Mouse (Mus musculus) forebrain, embryonic 15.5 days (tissue): Measurements from ENCODE around the gene C1qtnf1. TPM values are rescaled to one million over a fixed set of nuclear protein-coding genes. Genes with fewer than 3 reads are reported as not detected.

Experiments used
- ATAC-seq: fragments of 200-750 bp; cut with Nextera tagmentation; replicated peaks from 2 replicates; pipeline ENCODE4 v1.8.0; 2017; ENCODE audit warnings: mild to moderate bottlenecking, moderate TSS enrichment, moderate library complexity
- H3K27ac ChIP-seq: fragments of 300-500 bp; sonication (generic); replicated peaks from 2 replicates; pipeline ENCODE4 v1.5.1; 2015; ENCODE audit warnings: mild to moderate bottlenecking, inconsistent platforms
- H3K27me3 ChIP-seq: fragments of 300-500 bp; sonication (generic); 2 replicates; pipeline ENCODE4 v1.6.1; 2015; ENCODE audit warnings: inconsistent platforms
- H3K36me3 ChIP-seq: fragments of 300-500 bp; sonication (generic); 2 replicates; pipeline ENCODE4 v1.6.1; 2015; ENCODE audit warnings: mild to moderate bottlenecking, inconsistent platforms
- H3K4me1 ChIP-seq: fragments of 300-500 bp; sonication (generic); 2 replicates; pipeline ENCODE4 v1.6.1; 2015; ENCODE audit warnings: inconsistent platforms
- H3K4me2 ChIP-seq: fragments of 300-500 bp; sonication (generic); replicated peaks from 2 replicates; pipeline ENCODE4 v1.6.1; 2015; ENCODE audit warnings: mild to moderate bottlenecking, inconsistent platforms
- H3K4me3 ChIP-seq: fragments of 300-500 bp; sonication (generic); 2 replicates; pipeline ENCODE4 v1.5.1; 2015; ENCODE audit warnings: mild to moderate bottlenecking, inconsistent platforms
- H3K9ac ChIP-seq: fragments of 300-500 bp; sonication (generic); replicated peaks from 2 replicates; pipeline ENCODE4 v1.6.1; 2015; ENCODE audit warnings: mild to moderate bottlenecking, inconsistent platforms
- H3K9me3 ChIP-seq: fragments of 300-500 bp; sonication (generic); 2 replicates; pipeline ENCODE4 v1.6.1; 2016; ENCODE audit warnings: inconsistent platforms
- WGBS: fragments of 180-500 bp; shearing (Covaris S2); methylation state at CpG from one replicate; pipeline ENCODE4 v1.1.7; 2015; ENCODE audit warnings: mixed read lengths; 5-methylcytosine and 5-hydroxymethylcytosine counted together
- polyA plus RNA-seq: library from polyadenylated mRNA; unstranded; fragments of >200 nt; fragmentation: Nextera tagmentation; extraction: Ambion mirVana; gene quantifications from 2 replicates; pipeline ENCODE4 v1.2.1, GENCODE M21; 2015

The C1qtnf1 gene
- polyA plus RNA-seq, 1 experiment from 2014 or later: 3.4 TPM

GRCm38 (mm10) chr11:118467441-118468035, 39.5 kb downstream of the C1qtnf1 start:
- peaks cover 7% of the 10 kb centered on the region for H3K4me1 ChIP-seq
- WGBS: 45% methylated on average over 11 of the region's 11 CpGs
- H3K4me2 ChIP-seq: no peak overlapping the region
- H3K9ac ChIP-seq: no peak overlapping the region
- no peak for ATAC-seq
- H3K9me3 ChIP-seq: no peaks in the 10 kb centered on the region
- H3K4me3 ChIP-seq: no peak overlapping the region
- H3K27me3 ChIP-seq: no peaks in the 10 kb centered on the region
- no peaks in the 10 kb centered on the region for H3K36me3 ChIP-seq
- no peak overlapping the region for H3K27ac ChIP-seq

- 84% methylated on average over 10 of the region's 10 CpGs for WGBS
- ATAC-seq: no peak
Observed at GRCm38 (mm10) chr11:118469509-118470160, 41.6 kb downstream of the C1qtnf1 start.

DNA sequence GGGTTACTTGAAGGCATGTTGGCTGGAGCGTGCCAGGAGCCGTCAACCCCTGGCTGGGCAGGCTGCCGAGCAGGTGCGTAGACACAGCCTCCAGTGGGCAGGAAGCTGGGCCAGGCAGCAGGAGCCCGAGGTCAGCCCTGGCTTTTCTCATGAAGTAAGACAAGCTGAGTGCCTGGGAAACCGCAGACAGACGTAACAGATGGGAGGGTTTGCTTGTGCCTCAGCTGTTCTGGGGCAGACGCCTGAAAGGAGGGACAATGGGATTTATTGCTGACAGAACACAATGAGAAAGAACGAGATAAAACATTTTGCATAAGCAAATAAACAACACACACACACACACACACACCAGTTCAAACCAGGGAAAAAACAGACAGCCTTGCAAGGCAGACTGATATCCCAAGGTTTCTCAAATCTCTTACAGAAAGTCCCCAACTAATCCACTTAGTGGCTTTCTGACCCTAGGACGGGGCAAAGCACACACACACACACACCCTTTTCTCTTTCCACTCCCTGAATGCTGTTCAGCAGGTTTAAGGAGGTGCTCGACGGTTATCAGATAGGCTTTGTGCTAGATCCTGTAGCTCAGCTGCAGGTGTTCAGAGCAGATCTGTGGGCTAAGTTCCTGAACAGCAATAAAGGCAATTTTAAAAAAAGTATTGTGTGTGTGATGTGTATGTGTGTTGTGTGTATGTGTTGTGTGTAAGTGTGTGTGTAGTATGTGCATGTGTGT, 42.4 kb downstream of the C1qtnf1 start:
- H3K9ac ChIP-seq: no peak overlapping the region
- H3K36me3 ChIP-seq: no peaks in the 10 kb centered on the region
- no peaks in the 10 kb centered on the region for H3K27me3 ChIP-seq
- peaks cover 7% of the 10 kb centered on the region for H3K4me1 ChIP-seq
- 0 out of 2 replicates have a peak, but pooled peaks have one; percentile 19 for ATAC-seq
- no peak overlapping the region for H3K4me2 ChIP-seq
- H3K27ac ChIP-seq: no peak overlapping the region
- WGBS: 20% methylated on average over 12 of the region's 12 CpGs
- H3K4me3 ChIP-seq: no peak overlapping the region
- H3K9me3 ChIP-seq: no peaks in the 10 kb centered on the region

More at GRCm38 (mm10) chr11:118469509-118470160, 41.6 kb downstream of the C1qtnf1 start:
- Histone ChIP-seq H3K27me3 (no peaks in the 10 kb centered on the region), H3K9me3 (no peaks in the 10 kb centered on the region), H3K4me1 (peaks cover 7% of the 10 kb centered on the region), H3K36me3 (no peaks in the 10 kb centered on the region), H3K4me2 (no peak overlapping the region), H3K9ac (no peak overlapping the region), H3K4me3 (no peak overlapping the region), H3K27ac (no peak overlapping the region)

DNA sequence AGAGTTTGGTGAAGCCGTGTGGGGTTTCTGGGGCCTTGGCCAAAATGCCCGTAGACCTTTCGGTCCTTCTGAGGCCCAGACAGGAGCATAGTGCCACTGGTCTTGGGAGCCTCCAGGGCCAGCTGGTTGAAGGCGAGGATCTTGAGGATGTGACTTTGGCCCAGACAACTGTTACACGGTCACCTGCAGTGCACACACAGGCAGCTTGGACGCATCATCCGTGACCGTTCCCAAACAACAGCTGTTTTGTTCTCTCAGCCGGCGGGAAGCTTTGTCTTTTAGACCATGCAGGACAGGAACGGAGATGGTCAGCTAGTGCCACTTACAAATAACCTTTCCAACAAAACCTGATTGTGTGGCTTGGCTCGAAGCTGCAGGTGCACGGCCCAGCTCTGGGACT, 43.7 kb downstream of the C1qtnf1 start:
- Histone ChIP-seq H3K27me3 (no peaks in the 10 kb centered on the region), H3K4me2 (no peak overlapping the region), H3K9ac (no peak overlapping the region), H3K36me3 (no peaks in the 10 kb centered on the region), H3K4me3 (no peak overlapping the region), H3K27ac (no peak overlapping the region), H3K4me1 (peaks cover 10% of the 10 kb centered on the region), H3K9me3 (no peaks in the 10 kb centered on the region)
- WGBS: 82% methylated on average over 13 of the region's 13 CpGs
- ATAC-seq: no peak

GRCm38 (mm10) chr11:118473161-118473560, 45.2 kb downstream of the C1qtnf1 start:
- Histone ChIP-seq H3K4me2 (no peak overlapping the region), H3K4me3 (no peak overlapping the region), H3K9ac (no peak overlapping the region), H3K36me3 (no peaks in the 10 kb centered on the region), H3K9me3 (no peaks in the 10 kb centered on the region), H3K27me3 (no peaks in the 10 kb centered on the region), H3K27ac (no peak overlapping the region), H3K4me1 (peaks cover 19% of the 10 kb centered on the region)
- WGBS: 95% methylated on average over 1 of the region's 1 CpGs
- no peak for ATAC-seq

DNA sequence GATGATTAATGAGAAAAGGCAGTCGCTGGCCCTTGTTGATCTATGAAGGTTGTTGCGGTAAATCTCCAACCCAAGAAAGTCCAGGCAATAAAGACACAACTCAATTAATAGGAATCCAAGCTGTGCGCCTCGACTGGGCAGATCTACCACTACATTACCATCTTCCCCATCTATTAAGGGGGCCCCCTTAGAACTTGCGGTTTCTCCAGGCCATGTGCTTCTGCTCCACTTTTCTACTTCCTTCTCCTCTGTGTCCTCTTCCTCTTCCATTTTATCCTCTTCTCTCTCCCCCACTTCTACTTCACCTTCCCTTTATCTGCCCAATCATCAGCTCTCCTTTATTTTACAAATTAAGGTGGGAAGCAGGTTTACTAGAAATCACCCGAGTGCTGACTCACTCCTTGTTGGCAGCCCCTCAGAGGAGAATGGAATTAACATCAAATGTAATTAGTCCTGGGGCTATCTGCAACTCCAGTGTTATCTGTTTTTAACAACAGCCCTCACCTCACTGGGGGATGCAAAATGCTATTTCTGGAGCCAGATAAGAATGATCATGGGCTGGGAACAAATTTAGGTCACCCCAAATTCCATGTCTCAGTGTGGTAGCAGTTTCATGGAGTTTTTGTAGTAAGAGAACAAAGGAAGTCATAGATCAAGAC, 46.0 kb downstream of the C1qtnf1 start:
- ATAC-seq: no peak
- H3K27me3 ChIP-seq: no peaks in the 10 kb centered on the region
- H3K4me3 ChIP-seq: no peak overlapping the region
- H3K9me3 ChIP-seq: no peaks in the 10 kb centered on the region
- no peak overlapping the region for H3K27ac ChIP-seq
- H3K4me1 ChIP-seq: peaks cover 19% of the 10 kb centered on the region
- H3K9ac ChIP-seq: no peak overlapping the region
- H3K4me2 ChIP-seq: no peak overlapping the region
- H3K36me3 ChIP-seq: no peaks in the 10 kb centered on the region
- 79% methylated on average over 6 of the region's 6 CpGs for WGBS

GRCm38 (mm10) chr11:118475496-118476083, 47.6 kb downstream of the C1qtnf1 start:
- Histone ChIP-seq H3K4me3 (no peak overlapping the region), H3K36me3 (no peaks in the 10 kb centered on the region), H3K9ac (no peak overlapping the region), H3K27me3 (no peaks in the 10 kb centered on the region), H3K9me3 (no peaks in the 10 kb centered on the region), H3K27ac (no peak overlapping the region), H3K4me1 (peaks cover 14% of the 10 kb centered on the region), H3K4me2 (no peak overlapping the region)
- ATAC-seq: no peak
- 95% methylated on average over 7 of the region's 7 CpGs for WGBS

DNA sequence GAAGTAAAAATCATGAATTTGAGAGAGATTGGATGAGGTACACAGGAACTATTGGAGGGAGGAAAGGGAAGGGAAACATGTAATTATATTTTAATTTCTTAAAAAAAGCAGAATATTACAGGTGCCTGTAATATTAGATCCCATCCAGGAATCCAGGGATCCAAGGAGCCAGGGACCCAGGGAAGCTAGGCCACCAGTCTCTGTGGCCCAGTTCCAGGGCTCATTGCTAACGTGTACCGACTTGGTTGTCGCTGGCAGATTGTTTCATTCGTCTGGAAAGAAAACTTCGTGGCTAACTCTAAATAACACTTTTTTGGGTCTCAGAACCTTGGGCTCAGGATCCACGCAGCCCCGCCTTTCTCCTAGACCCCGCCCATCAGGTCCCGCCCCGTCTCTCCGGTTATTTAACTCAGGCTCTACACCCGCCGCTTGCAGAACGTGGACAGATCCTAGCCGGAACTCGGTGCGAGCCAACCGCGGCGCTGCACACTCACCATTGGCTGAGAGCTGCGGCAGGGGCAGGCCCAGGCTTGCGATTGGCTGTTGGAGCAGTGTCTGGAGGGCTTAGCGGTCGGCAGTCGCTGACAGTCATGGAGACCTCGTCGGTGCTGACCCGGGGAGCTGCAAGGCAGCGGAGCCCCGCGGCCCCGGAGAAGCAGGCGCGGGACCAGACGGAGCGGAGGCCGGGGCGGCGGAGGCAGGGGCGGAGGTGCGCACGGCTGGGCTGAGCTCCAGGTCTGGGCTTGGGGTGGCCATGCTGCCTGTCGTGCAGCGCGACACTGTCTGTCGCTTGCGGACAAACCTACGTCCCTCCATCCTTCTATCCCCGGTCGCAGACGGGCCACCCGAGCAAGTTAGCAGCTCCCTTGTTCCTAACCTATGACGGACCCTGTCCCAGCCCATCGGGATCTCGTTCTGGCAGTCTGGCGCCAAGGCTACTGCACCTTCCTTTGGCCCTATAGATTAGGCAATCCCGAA, 48.7 kb downstream of the C1qtnf1 start, which contains the start of gene Engase:
Gene Engase (plus strand): TSS at position 434 of the 978 bp plus-strand sequence.
- peak within 1 kb of the TSS; percentile 72 for H3K4me3 ChIP-seq
- H3K4me2 ChIP-seq: peak within 1 kb of the TSS; percentile 83
- peak within 1 kb of the TSS; percentile 63 for H3K9ac ChIP-seq
- H3K4me1 ChIP-seq: peaks cover 12% of the 10 kb centered on the region
- H3K9me3 ChIP-seq: no peaks in the 10 kb centered on the region
- WGBS: 1% methylated on average over 57 of the region's 57 CpGs
- H3K36me3 ChIP-seq: no peaks in the 10 kb centered on the region
- peak; percentile 100 for ATAC-seq
- no peaks in the 10 kb centered on the region for H3K27me3 ChIP-seq
- 0 out of 2 replicates have a peak within 1 kb of the TSS, but pooled peaks have one; percentile 35 for H3K27ac ChIP-seq

GRCm38 (mm10) chr11:118479776-118480175, 51.8 kb downstream of the C1qtnf1 start:
- no peak overlapping the region for H3K4me2 ChIP-seq
- 89% methylated on average over 12 of the region's 12 CpGs for WGBS
- H3K9ac ChIP-seq: no peak overlapping the region

GRCm38 (mm10) chr11:118481231-118481630, 53.2 kb downstream of the C1qtnf1 start:
- Histone ChIP-seq H3K27me3 (no peaks in the 10 kb centered on the region), H3K27ac (no peak overlapping the region), H3K36me3 (no peaks in the 10 kb centered on the region), H3K9me3 (no peaks in the 10 kb centered on the region), H3K4me2 (no peak overlapping the region), H3K4me3 (no peak overlapping the region), H3K9ac (no peak overlapping the region), H3K4me1 (peaks cover 17% of the 10 kb centered on the region)
- 92% methylated on average over 11 of the region's 11 CpGs for WGBS
- ATAC-seq: no peak

More at GRCm38 (mm10) chr11:118479776-118480175, 51.8 kb downstream of the C1qtnf1 start:
- no peak overlapping the region for H3K27ac ChIP-seq
- H3K9me3 ChIP-seq: no peaks in the 10 kb centered on the region
- peaks cover 17% of the 10 kb centered on the region for H3K4me1 ChIP-seq
- ATAC-seq: no peak
- no peak overlapping the region for H3K4me3 ChIP-seq
- H3K27me3 ChIP-seq: no peaks in the 10 kb centered on the region
- H3K36me3 ChIP-seq: no peaks in the 10 kb centered on the region

DNA sequence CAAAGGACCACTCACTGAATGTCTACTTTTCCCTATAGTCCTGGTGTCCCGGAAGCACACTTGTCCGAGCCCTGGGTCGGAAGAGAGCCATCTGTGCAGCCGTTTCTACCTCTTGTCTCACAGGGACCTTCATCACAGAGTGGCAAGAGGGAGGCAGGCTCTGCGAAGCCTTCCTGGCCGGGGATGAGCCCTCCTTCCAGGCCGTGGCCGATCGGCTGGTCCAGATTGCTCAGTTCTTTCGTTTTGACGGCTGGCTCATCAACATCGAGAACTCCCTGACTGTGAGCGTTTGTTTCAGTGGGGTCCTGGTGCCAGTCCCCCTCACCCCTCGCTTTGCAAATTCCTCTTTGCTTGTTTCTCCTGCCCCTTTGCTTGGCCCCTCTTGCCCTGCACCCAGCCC, 53.7 kb downstream of the C1qtnf1 start:
- Histone ChIP-seq H3K27ac (no peak overlapping the region), H3K9me3 (no peaks in the 10 kb centered on the region), H3K9ac (no peak overlapping the region), H3K4me2 (no peak overlapping the region), H3K4me1 (peaks cover 13% of the 10 kb centered on the region), H3K36me3 (no peaks in the 10 kb centered on the region), H3K4me3 (no peak overlapping the region), H3K27me3 (no peaks in the 10 kb centered on the region)
- WGBS: 84% methylated on average over 14 of the region's 14 CpGs
- no peak for ATAC-seq
